Mouse (Mus musculus) MEL (cell line): Measurements from ENCODE around the gene Bmper.

Experiments
- CTCF ChIP-seq, 3 experiments: IDR thresholded peaks in 2 of 3; conservative IDR thresholded peaks in 1 of 3; 2 replicates each; pipeline ENCODE4 v1.5.1; 2011 to 2012; ENCODE audit warnings: low read length in 3 of 3, low read depth in 2 of 3, mild to moderate bottlenecking in 2 of 3, improper control_type of control experiment in 1 of 3, inconsistent platforms in 1 of 3, mixed read lengths in 1 of 3, moderate library complexity in 1 of 3; ENCODE audit not compliant: control insufficient read depth in 1 of 3, insufficient read depth in 1 of 3, poor library complexity in 1 of 3, severe bottlenecking in 1 of 3
- EP300 ChIP-seq, 2 experiments: IDR thresholded peaks; 2 replicates each; pipeline ENCODE4 v1.6.1; 2011; ENCODE audit warnings: improper control_type of control experiment in 2 of 2, low read length in 2 of 2, low read depth in 1 of 2, mild to moderate bottlenecking in 1 of 2
- MYB ChIP-seq: IDR thresholded peaks from 2 replicates; pipeline ENCODE4 v1.6.1; 2011; ENCODE audit warnings: mild to moderate bottlenecking, low read depth, low read length, improper control_type of control experiment
- POLR2A ChIP-seq, 2 experiments: IDR thresholded peaks; 2 replicates each; pipeline ENCODE4 v1.6.1; 2011 to 2012; ENCODE audit warnings: low read length in 2 of 2, mild to moderate bottlenecking in 2 of 2, control low read depth in 1 of 2, improper control_type of control experiment in 1 of 2, low read depth in 1 of 2, moderate library complexity in 1 of 2; ENCODE audit not compliant: control insufficient read depth in 1 of 2, insufficient read depth in 1 of 2, poor library complexity in 1 of 2
- POLR2AphosphoS2 ChIP-seq: IDR thresholded peaks from 2 replicates; pipeline ENCODE4 v1.6.1; 2011; ENCODE audit warnings: low read length, improper control_type of control experiment
- SMC3 ChIP-seq: IDR thresholded peaks from 2 replicates; pipeline ENCODE4 v1.6.1; 2011; ENCODE audit warnings: low read depth, low read length, improper control_type of control experiment
- USF1 ChIP-seq: IDR thresholded peaks from 2 replicates; pipeline ENCODE4 v1.6.1; 2014; ENCODE audit warnings: low read depth, mild to moderate bottlenecking, inconsistent platforms, low read length, improper control_type of control experiment, moderate library complexity

DNA sequence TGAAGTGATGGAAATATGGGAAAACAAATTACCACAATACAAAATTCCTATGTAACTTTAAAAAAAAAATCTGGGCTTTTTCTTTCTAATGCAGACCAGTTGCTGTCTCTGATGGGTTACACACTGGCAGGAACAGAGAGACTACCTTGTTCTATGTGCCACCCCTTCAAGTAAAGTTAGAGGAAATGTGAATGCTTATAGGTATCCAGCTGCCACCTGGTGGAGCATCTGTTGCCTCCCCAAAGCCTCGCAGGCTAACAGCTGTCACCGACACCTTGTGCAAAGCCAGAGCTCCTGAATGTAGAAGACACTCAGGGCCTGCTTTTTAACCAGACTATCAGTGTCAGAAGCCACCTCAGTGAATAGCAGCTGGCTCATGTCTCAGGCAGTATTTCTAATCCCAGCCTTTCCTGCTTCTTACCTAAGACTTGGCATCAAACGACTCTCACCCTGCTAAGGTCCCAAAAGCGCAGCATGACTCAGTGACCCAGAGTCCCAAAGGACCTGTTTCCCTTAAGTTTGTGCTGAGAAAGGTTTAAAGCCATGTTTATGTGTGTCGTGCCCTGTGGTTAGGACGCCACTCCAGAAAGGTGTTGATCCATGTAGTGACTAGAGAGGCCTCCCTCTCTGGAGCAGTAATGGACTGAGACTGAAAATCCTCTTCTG is 171.9 kb downstream of the Bmper start:
- TF ChIP-seq SMC3 (no peak), CTCF (IDR thresholded peaks at IDR 0.05 in 2 of 3, conservative IDR thresholded peaks at IDR 0.05 in 1 of 3; ENCODE audit: control insufficient read depth in 1 of 3, insufficient read depth in 1 of 3, low read depth in 2 of 3, low read length in 3 of 3, poor library complexity in 1 of 3, severe bottlenecking in 1 of 3) (peak in 1 of 3 experiments; percentile 2; a peak in 1 of 6 replicates), EP300 (IDR thresholded peaks at IDR 0.05; ENCODE audit: low read depth in 1 of 2, low read length in 2 of 2) (no peak), POLR2AphosphoS2 (no peak), POLR2A (IDR thresholded peaks at IDR 0.05; ENCODE audit: control insufficient read depth in 1 of 2, insufficient read depth in 1 of 2, low read depth in 1 of 2, low read length in 2 of 2, poor library complexity in 1 of 2) (no peak), USF1 (no peak), MYB (no peak)
